Mouse (Mus musculus): Measurements from ENCODE around the gene Rasa4.
A peak's percentile ranks its signal among the peaks of the same experiment; 100 is the strongest.

DNA sequence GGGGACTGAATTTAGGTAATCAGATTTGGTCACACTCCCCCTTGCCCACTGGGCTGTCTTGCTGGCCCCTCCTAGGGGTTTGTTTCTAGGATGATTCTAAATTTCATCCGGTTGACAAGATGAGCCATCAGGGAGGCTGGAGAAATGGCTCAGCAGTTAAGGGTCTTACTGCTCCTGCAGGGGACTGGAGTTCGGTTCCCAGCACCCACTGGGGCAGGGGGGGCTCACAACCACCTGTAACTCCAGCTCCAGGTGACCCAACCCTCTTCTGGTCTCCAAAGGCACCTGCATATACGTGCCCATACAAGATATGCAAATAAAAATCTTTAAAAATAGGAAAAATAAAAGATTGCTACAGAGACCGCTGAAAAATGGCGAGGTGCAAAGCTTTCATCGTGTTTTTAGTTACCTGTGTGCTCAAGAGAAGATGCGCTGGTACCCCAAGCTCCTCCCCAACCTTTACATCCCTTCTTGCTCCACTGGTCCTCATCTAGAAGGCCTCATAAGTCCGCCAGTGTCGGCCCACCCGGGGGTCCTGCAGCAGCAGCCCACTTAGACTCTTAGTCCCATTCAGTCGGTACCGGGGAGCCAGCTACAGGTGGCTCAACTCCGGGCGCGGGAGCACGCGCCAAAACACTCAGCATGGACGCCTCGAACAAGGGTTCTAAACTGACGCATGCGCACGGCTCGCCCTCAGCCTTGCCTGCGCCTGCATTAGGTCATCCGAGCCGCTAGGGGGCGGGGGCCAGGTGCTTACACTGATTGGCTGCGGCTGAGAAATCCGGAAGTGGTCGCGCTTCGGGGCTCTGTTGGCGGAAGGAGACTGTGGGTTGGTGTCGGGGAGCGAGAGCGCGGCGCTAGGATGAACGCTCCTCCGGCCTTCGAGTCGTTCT lies 32.4 kb downstream of the Rasa4 start, which contains the start of gene Polr2j:
- TF ChIP-seq POLR2A (IDR thresholded peaks at IDR 0.05; ENCODE audit: low read depth, low read length) (peak; percentile 78), CTCF (IDR thresholded peaks at IDR 0.05; ENCODE audit: extremely low read depth, insufficient read depth, insufficient read length, insufficient replicate concordance) (peak; percentile 97)
